In genomic region chr5:4201368-4201767, GRCm38 (mm10) we compare ENCODE assay signal across 10 mouse cellular contexts. TPM values are rescaled to one million over a fixed set of nuclear protein-coding genes. Genes with fewer than 3 reads are reported as not detected.
A peak's percentile ranks its signal among the peaks of the same experiment; 100 is the strongest.
DNase-seq lines count a peak whose midpoint lies in the region; ATAC-seq and TF ChIP-seq lines count a peak whose summit lies in the region.
"Had no signal": no experiment of that assay in that cellular context is flagged by ENCODE, and none has a peak within 500 bp of the region (broad histone marks: within the 10 kb centered on the region; RNA-seq: fewer than 3 reads in every experiment).

No protein-coding gene starts in this region.

- in situ Hi-C loops in Patski (cut with MboI; ENCODE audit: low pct_unique_long_range_greater_than_20kb) = loop anchor here (5.0 kb wide), 1 partner anchor 716 kb away; no protein-coding TSS in a partner anchor

- H3K4me3 ChIP-seq in liver, adult 2 months (ENCODE audit: insufficient read depth, low read depth, low read length) = no peak overlapping the region
- H3K4me3 ChIP-seq in liver, embryonic 12.5 days = no peak overlapping the region
- no peak overlapping the region for H3K4me3 ChIP-seq in heart, embryonic 10.5 days
- H3K4me3 ChIP-seq: hindbrain, embryonic 15.5 days had no signal

- ATAC-seq in liver, embryonic 12.5 days = no peak
- no peak for ATAC-seq in Patski
- peak; percentile 43 for ATAC-seq in inflammation-experienced regulatory T-cells, adult 6 months
- ATAC-seq in monocyte, adult 5-6 weeks (replicated peaks; ENCODE audit: insufficient number of reproducible peaks, low FRiP score, low TSS enrichment, poor library complexity, severe bottlenecking) = no peak

- DNase-seq in cerebellum, adult 8-10 months = peak; percentile 7
- DNase-seq in cerebellum, adult 11-12 months = no peak
- peak; percentile 22 for DNase-seq in liver, adult 2 months (ENCODE audit: extremely low read depth, low read depth, low spot score)
- no peak for DNase-seq in Patski (ENCODE audit: low read depth, low spot score)
- no peak for DNase-seq in heart, embryonic 10.5 days (ENCODE audit: low spot score)
- DNase-seq: left cerebral cortex, postnatal 4 days had no signal

- no peak overlapping the region for H3K9ac ChIP-seq in liver, adult 2 months (ENCODE audit: low read depth, low read length)
- no peak overlapping the region for H3K9ac ChIP-seq in liver, embryonic 12.5 days
- H3K9ac ChIP-seq: hindbrain, embryonic 15.5 days had no signal

- peak; percentile 40 for TF ChIP-seq CTCF in liver, adult 2 months (IDR thresholded peaks at IDR 0.05; ENCODE audit: low read depth, low read length)
- TF ChIP-seq CTCF in Patski (IDR thresholded peaks at IDR 0.05) = peak; percentile 85

- no peak overlapping the region for H3K4me2 ChIP-seq in liver, embryonic 12.5 days
- H3K4me2 ChIP-seq: hindbrain, embryonic 15.5 days had no signal

- no peaks in the 10 kb centered on the region for H3K79me2 ChIP-seq in liver, adult 2 months (ENCODE audit: control insufficient read depth, insufficient read depth, low read length)

- H3K27me3 ChIP-seq in liver, adult 2 months (ENCODE audit: control insufficient read depth, insufficient read depth, low read length) = no peaks in the 10 kb centered on the region
- H3K27me3 ChIP-seq in liver, embryonic 12.5 days (replicated peaks) = no peaks in the 10 kb centered on the region
- no peaks in the 10 kb centered on the region for H3K27me3 ChIP-seq in Patski
- no peaks in the 10 kb centered on the region for H3K27me3 ChIP-seq in heart, embryonic 10.5 days (ENCODE audit: insufficient read depth, poor library complexity, severe bottlenecking)
- H3K27me3 ChIP-seq: hindbrain, embryonic 15.5 days had no signal

- no peaks in the 10 kb centered on the region for H3K4me1 ChIP-seq in liver, adult 2 months (ENCODE audit: control insufficient read depth, insufficient read depth, low read length)
- no peaks in the 10 kb centered on the region for H3K4me1 ChIP-seq in liver, embryonic 12.5 days
- no peaks in the 10 kb centered on the region for H3K4me1 ChIP-seq in heart, embryonic 10.5 days
- H3K4me1 ChIP-seq: hindbrain, embryonic 15.5 days had no signal

- H3K27ac ChIP-seq in liver, adult 2 months (replicated peaks; ENCODE audit: insufficient read depth, low read depth, low read length) = no peak overlapping the region
- H3K27ac ChIP-seq in liver, embryonic 12.5 days = no peak overlapping the region
- H3K27ac ChIP-seq in heart, embryonic 10.5 days = no peak overlapping the region
- H3K27ac ChIP-seq: hindbrain, embryonic 15.5 days had no signal

- POLR2A ChIA-PET in Patski (lab: Charles Lee) = no interaction called here

- no peaks in the 10 kb centered on the region for H3K9me3 ChIP-seq in liver, embryonic 12.5 days (replicated peaks)
- H3K9me3 ChIP-seq in heart, embryonic 10.5 days = no peaks in the 10 kb centered on the region
- H3K9me3 ChIP-seq: hindbrain, embryonic 15.5 days had no signal

- TF ChIP-seq POLR2A in liver, adult 2 months (IDR thresholded peaks at IDR 0.05; ENCODE audit: extremely low read depth, insufficient read depth, low read length) = no peak

- H3K36me3 ChIP-seq in liver, adult 2 months (ENCODE audit: control insufficient read depth, insufficient read depth, low read length) = no peaks in the 10 kb centered on the region
- H3K36me3 ChIP-seq in liver, embryonic 12.5 days = 0 out of 2 replicates have a peak, but pooled peaks cover 3% of the 10 kb centered on the region
- H3K36me3 ChIP-seq in heart, embryonic 10.5 days = no peaks in the 10 kb centered on the region
- H3K36me3 ChIP-seq: hindbrain, embryonic 15.5 days had no signal

- CTCF ChIA-PET in Patski (lab: Charles Lee) = interaction anchor here (0.8 to 4.8 kb wide), 18 partner anchors 13 to 755 kb away, joined by 3 to 38 read pairs (median 5); partner anchors contain the start of gene Fzd1

RNA-seq across cellular contexts. Expression of gene Mterf1b, which starts 9.2 kb away (rescaled TPM):
- total RNA-seq in liver, adult 2 months (2014; rRNA removed) = 1.1 and 2.0 TPM in 2 replicates
- polyA plus RNA-seq in liver, adult 2 months (2012; rRNA removed) = 0.16 and 0.21 TPM in 2 replicates
- polyA plus RNA-seq in liver, embryonic 12.5 days (2016; fragmentation: Nextera tagmentation; extraction: Ambion mirVana) = 3.2 and 3.6 TPM in 2 replicates
- polyA plus RNA-seq in Patski (2021) = 3.4 TPM
- polyA plus RNA-seq in inflammation-experienced regulatory T-cells, adult 6 months (2017; shearing (Covaris generic)) = 10 to 100 TPM; 10.9 to 16.7 (median 12.4) TPM
- 6.2 to 15.3 TPM (median 7.7 TPM) in 3 replicates for total RNA-seq in monocyte, adult 5-6 weeks (2017)
- 2.2 and 3.1 TPM in 2 replicates for polyA plus RNA-seq in heart, embryonic 10.5 days (2016; fragmentation: Nextera tagmentation; extraction: Ambion mirVana)

Comparison
In these comparisons a context has a peak if more than half of its experiments do, and no peak if none do; other contexts are left out.
1. DNase-seq: peak in cerebellum, adult 8-10 months (single experiment) and liver, adult 2 months (single experiment); none in cerebellum, adult 11-12 months (single experiment), Patski (single experiment) and heart, embryonic 10.5 days (single experiment).